Mouse (Mus musculus): ENCODE measurements around the gene Anks1b.

Gene Anks1b

GRCm38 (mm10) chr10:90376605-90377004, 503.3 kb downstream of the Anks1b start:
- DNase-seq (ENCODE audit: low spot score): no peak

DNA sequence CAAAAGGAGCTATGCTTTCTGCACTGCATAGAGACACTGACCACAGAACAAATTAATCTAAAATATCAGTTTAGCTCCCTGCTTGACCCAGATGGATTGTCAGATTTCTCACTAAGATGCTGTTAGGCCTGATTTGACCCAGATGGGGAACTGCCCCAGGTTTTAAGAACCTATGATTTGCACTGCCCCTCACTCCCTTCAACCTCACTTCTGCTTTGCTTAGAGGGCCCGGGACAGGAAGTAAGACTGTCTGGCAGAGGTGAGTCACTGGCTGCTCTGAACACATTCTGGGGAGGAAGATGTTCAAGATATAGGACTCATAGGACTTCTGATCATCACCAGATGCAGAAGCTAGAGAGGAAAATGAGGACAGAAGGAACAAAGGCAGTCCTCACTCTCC, 506.8 kb downstream of the Anks1b start:
- DNase-seq (ENCODE audit: low spot score): no peak

GRCm38 (mm10) chr10:90380704-90381339, 507.5 kb downstream of the Anks1b start:
- no peak for DNase-seq (ENCODE audit: low spot score)

DNA sequence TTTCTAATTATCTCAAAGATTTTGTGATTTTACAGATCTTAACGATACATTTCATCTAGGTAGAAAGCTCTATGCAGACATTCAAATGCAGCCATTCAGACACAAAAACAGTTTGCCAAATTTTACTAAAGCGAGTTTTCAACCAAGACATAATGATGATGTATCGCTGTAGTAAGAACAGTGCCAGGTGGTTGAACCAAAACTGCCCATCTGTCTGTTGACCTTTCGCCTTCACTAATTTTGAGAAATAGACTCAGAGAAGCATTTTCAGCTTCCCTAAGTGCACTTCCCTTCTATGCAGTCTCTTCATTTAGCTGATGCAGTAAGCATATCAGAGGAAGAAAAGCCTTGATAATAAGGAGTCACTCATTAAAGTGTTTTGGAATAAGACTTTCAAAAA, 527.1 kb downstream of the Anks1b start:
- no peak for DNase-seq (ENCODE audit: low spot score)

- no peak for DNase-seq (ENCODE audit: low spot score)
Observed at GRCm38 (mm10) chr10:90408484-90408883, 535.2 kb downstream of the Anks1b start.

GRCm38 (mm10) chr10:90431527-90431926, 558.2 kb downstream of the Anks1b start:
- DNase-seq (ENCODE audit: low spot score): no peak

GRCm38 (mm10) chr10:90431974-90432373, 558.7 kb downstream of the Anks1b start:
- DNase-seq (ENCODE audit: low spot score): peak; percentile 34

GRCm38 (mm10) chr10:90432479-90432878, 559.2 kb downstream of the Anks1b start:
- DNase-seq (ENCODE audit: low spot score): no peak

GRCm38 (mm10) chr10:90441036-90441435, 567.7 kb downstream of the Anks1b start:
- DNase-seq (ENCODE audit: low spot score): no peak

- no peak for DNase-seq (ENCODE audit: low spot score)
Observed at GRCm38 (mm10) chr10:90441656-90442055, 568.3 kb downstream of the Anks1b start.

DNA sequence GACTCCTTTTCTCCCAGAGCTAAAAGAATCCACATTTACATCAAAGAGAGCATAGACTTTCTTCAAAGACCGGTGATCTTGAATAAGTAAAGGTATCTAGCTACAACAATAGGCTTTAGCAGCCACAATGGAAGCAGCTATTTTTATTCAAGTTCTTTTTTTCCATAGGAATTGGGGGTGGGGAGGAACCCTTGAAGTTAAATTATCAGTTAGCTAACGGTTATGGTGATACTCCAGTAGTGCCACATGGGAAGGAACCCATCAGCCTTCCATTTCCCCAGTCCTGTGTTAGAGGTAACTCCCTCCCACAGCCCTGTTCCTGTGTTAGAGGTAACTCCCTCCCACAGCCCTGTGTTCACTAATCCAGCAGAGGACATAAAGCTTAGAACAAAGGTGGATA, 591.6 kb downstream of the Anks1b start:
- no peak for DNase-seq (ENCODE audit: low spot score)

GRCm38 (mm10) chr10:90465426-90465825, 592.1 kb downstream of the Anks1b start:
- DNase-seq (ENCODE audit: low spot score): no peak

DNA sequence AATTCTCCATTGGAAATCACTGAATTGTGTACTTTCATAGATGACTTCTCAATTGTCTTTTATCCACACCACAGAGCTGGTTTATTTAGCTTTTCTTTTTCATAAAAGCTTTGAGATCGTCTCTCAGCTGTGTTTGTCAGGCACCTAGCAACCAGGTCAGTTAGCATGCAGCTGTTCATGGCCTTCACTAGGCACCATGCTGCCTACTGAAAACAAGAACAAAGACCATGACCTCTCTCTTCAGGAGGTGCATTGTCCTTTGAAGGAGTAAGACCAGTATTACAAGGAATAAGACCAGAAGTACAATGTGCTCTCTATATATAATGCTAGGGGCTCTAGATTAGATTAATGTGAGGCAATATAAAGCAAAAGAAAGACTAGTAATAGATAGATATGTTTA, 594.2 kb downstream of the Anks1b start:
- DNase-seq (ENCODE audit: low spot score): no peak

DNA sequence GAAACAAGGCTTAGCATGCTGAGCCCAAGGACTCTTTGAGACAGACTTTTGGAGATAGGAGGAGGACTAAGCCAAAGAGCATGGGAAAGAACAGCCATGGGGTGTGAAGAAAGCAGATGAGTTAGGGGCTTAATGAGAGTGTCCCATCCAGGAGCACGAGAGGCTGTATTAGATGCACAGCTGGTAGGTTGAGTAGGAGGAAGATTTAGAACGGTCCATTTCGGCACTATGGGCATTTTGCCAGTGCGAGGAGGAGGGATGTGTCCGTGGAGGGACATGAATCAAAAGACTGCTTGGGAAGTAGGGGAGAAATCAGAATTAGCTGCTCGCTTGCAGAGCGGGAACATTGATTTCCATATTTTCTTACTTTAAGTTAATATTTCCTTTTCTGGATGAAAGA, 620.1 kb downstream of the Anks1b start:
- no peak for DNase-seq (ENCODE audit: low spot score)

DNA sequence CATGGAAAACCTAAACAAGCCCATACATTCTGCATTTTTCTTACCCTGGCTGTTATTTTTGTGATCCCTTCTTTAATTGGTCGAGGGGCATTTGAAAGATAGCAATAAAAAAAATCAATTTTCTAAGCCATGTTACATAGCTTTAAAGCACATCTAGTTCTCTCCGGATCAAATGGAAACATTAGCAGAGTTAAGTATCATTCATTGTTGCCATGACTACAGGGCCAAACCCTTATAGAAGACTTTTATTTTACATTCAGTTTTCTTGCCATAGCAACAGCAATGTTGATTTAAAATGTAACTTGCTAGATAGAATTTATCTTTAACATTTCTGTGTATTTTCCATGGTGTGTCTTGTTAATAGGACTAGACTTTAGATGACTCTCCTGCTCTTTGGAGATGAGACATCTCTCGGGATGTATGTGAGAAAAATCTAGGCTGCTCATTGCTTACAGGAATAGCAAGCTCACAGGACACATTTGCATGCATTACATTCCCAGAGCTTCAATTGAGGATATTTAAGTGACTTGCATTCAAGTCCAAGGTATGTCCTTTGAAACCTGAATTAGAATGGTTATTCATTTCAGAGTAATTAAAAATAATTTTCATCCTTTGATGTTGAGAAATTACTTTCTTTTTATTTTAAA, 620.8 kb downstream of the Anks1b start:
- DNase-seq (ENCODE audit: low spot score): no peak

GRCm38 (mm10) chr10:90494981-90495516, 621.7 kb downstream of the Anks1b start:
- peak; percentile 44 for DNase-seq (ENCODE audit: low spot score)

GRCm38 (mm10) chr10:90507561-90507960, 634.3 kb downstream of the Anks1b start:
- DNase-seq (ENCODE audit: low spot score): no peak

- no peak for DNase-seq (ENCODE audit: low spot score)
Observed at GRCm38 (mm10) chr10:90512801-90513200, 639.5 kb downstream of the Anks1b start.

- DNase-seq (ENCODE audit: low spot score): no peak
Observed at GRCm38 (mm10) chr10:90531813-90532212, 658.5 kb downstream of the Anks1b start.

GRCm38 (mm10) chr10:90535370-90535769, 662.1 kb downstream of the Anks1b start:
- DNase-seq (ENCODE audit: low spot score): no peak

- no peak for DNase-seq (ENCODE audit: low spot score)
Observed at GRCm38 (mm10) chr10:90546635-90547034, 673.3 kb downstream of the Anks1b start.

- no peak for DNase-seq (ENCODE audit: low spot score)
Observed at GRCm38 (mm10) chr10:90562906-90563305, 689.6 kb downstream of the Anks1b start.

GRCm38 (mm10) chr10:90576191-90577098, 703.1 kb downstream of the Anks1b start:
- DNase-seq (ENCODE audit: low spot score): peak; percentile 63
